Mouse (Mus musculus) gastrocnemius, postnatal 36 days (tissue): ENCODE measurements around the gene Mogat2. TPM values are rescaled to one million over a fixed set of nuclear protein-coding genes. Genes with fewer than 3 reads are reported as not detected.

Experiments
- DNase-seq, 2 experiments: peaks; one replicate each; pipeline ENCODE4 v3.0.0; 2022
- intact Hi-C: fragments of 180-260 bp; cut with DNase I; formaldehyde crosslinking; loops from one replicate; pipeline ENCODE4 v1.15.1; 2025
- total RNA-seq, 2 experiments: library from RNA; stranded (reverse); gene quantifications; 2 replicates each; pipeline ENCODE4 v1.2.3; 2021

Gene Mogat2
- total RNA-seq, 2 experiments from 2014 or later, result not detected

GRCm38 (mm10) chr7:99236888-99237660, 1.3 kb downstream of the Mogat2 start:
- no peak for DNase-seq
- intact Hi-C loops, result no loop called here

- DNase-seq, result no peak
- intact Hi-C loops, result no loop called here
These were observed 2.8 kb downstream of the Mogat2 start for GRCm38 (mm10) chr7:99235657-99236056.

- DNase-seq, result no peak
- intact Hi-C loops, result loop anchor here (5.0 kb wide), 1 partner anchor 128 kb away; no protein-coding TSS in a partner anchor
These were observed 3.5 kb downstream of the Mogat2 start for GRCm38 (mm10) chr7:99234916-99235315.

- no peak for DNase-seq
- intact Hi-C loops, result loop anchor here (5.0 kb wide), 1 partner anchor 125 kb away; no protein-coding TSS in a partner anchor
These were observed 5.8 kb downstream of the Mogat2 start for GRCm38 (mm10) chr7:99232571-99232970.

- no peak for DNase-seq
- intact Hi-C loops, result loop anchor here (5.0 kb wide), 1 partner anchor 123 kb away; no protein-coding TSS in a partner anchor
These were observed 8.2 kb downstream of the Mogat2 start for GRCm38 (mm10) chr7:99230061-99230747.

GRCm38 (mm10) chr7:99229411-99229810, 9.0 kb downstream of the Mogat2 start:
- intact Hi-C loops, result loop anchor here (5.0 kb wide), 1 partner anchor 47 kb away; the partner anchor contains the start of gene Dgat2
- peak in 1 of 2 experiments; percentile 50 for DNase-seq

GRCm38 (mm10) chr7:99228825-99229224, 9.6 kb downstream of the Mogat2 start:
- intact Hi-C loops, result loop anchor here (5.0 kb wide), 1 partner anchor 47 kb away; the partner anchor contains the start of gene Dgat2
- DNase-seq, result no peak

- DNase-seq, result no peak
- intact Hi-C loops, result loop anchor here (5.0 kb wide), 1 partner anchor 45 kb away; the partner anchor contains the start of gene Dgat2
These were observed 11.2 kb downstream of the Mogat2 start for GRCm38 (mm10) chr7:99227267-99227666.

GRCm38 (mm10) chr7:99226662-99227061, 11.8 kb downstream of the Mogat2 start:
- intact Hi-C loops, result loop anchor here (5.0 kb wide), 1 partner anchor 44 kb away; the partner anchor contains the start of gene Dgat2
- no peak for DNase-seq

GRCm38 (mm10) chr7:99225421-99225820, 13.0 kb downstream of the Mogat2 start:
- no peak for DNase-seq
- intact Hi-C loops, result loop anchor here (5.0 kb wide), 1 partner anchor 43 kb away; the partner anchor contains the start of gene Dgat2

- no peak for DNase-seq
- intact Hi-C loops, result loop anchor here (5.0 kb wide), 1 partner anchor 42 kb away; the partner anchor contains the start of gene Dgat2
These were observed 13.7 kb downstream of the Mogat2 start for GRCm38 (mm10) chr7:99224648-99225190.

- intact Hi-C loops, result no loop called here
These were observed 14.2 kb downstream of the Mogat2 start for GRCm38 (mm10) chr7:99224225-99224624.

GRCm38 (mm10) chr7:99217338-99218074, 20.9 kb downstream of the Mogat2 start:
- intact Hi-C loops, result no loop called here
- no peak for DNase-seq

More at GRCm38 (mm10) chr7:99224225-99224624, 14.2 kb downstream of the Mogat2 start:
- no peak for DNase-seq

GRCm38 (mm10) chr7:99215347-99215855, 23.0 kb downstream of the Mogat2 start:
- peak in 1 of 2 experiments; percentile 39 for DNase-seq
- intact Hi-C loops, result no loop called here

- no peak for DNase-seq
- intact Hi-C loops, result no loop called here
These were observed 23.7 kb downstream of the Mogat2 start for GRCm38 (mm10) chr7:99214621-99215185.

GRCm38 (mm10) chr7:99213686-99214085, 24.7 kb downstream of the Mogat2 start:
- intact Hi-C loops, result no loop called here
- DNase-seq, result no peak

- no peak for DNase-seq
- intact Hi-C loops, result no loop called here
These were observed 25.4 kb downstream of the Mogat2 start for GRCm38 (mm10) chr7:99213056-99213455.

GRCm38 (mm10) chr7:99208704-99209103, 29.7 kb downstream of the Mogat2 start:
- DNase-seq, result no peak
- intact Hi-C loops, result no loop called here

- intact Hi-C loops, result no loop called here
- no peak for DNase-seq
These were observed 32.1 kb downstream of the Mogat2 start for GRCm38 (mm10) chr7:99206364-99206763.
